Mouse (Mus musculus) liver, postnatal 0 days (tissue): Measurements from ENCODE around the gene Prkch. TPM values are rescaled to one million over a fixed set of nuclear protein-coding genes. Genes with fewer than 3 reads are reported as not detected.
A peak's percentile ranks its signal among the peaks of the same experiment; 100 is the strongest.
"Not testable (repeated sequence)": the region's sequence is repeated elsewhere in the genome, so short reads cannot be mapped to it uniquely, and the experiment has no call there.

Experiments
- ATAC-seq: fragments of 200-750 bp; cut with Nextera tagmentation; 2 replicates; pipeline ENCODE4 v1.8.0; 2017; ENCODE audit warnings: mild to moderate bottlenecking, moderate library complexity
- DNase-seq: peaks from one replicate; pipeline ENCODE4 v3.0.0-alpha.2; 2016
- H3K27ac ChIP-seq: fragments of 300-500 bp; sonication (generic); 2 replicates; pipeline ENCODE4 v1.5.1; 2014; ENCODE audit warnings: antibody characterized with exemption, moderate library complexity, mild to moderate bottlenecking, low read depth
- H3K27me3 ChIP-seq: fragments of 300-500 bp; sonication (generic); 2 replicates; pipeline ENCODE4 v1.6.1; 2014; ENCODE audit warnings: low read length, control low read depth, mixed read lengths; ENCODE audit not compliant: insufficient read depth
- H3K36me3 ChIP-seq: fragments of 300-500 bp; sonication (generic); replicated peaks from 2 replicates; pipeline ENCODE4 v1.6.1; 2014; ENCODE audit warnings: mild to moderate bottlenecking, control low read depth, low read length, moderate library complexity, mixed read lengths; ENCODE audit not compliant: insufficient read depth
- H3K4me1 ChIP-seq: fragments of 300-500 bp; sonication (generic); 2 replicates; pipeline ENCODE4 v1.6.1; 2014; ENCODE audit warnings: antibody characterized with exemption, mild to moderate bottlenecking, control low read depth; ENCODE audit not compliant: insufficient read depth
- H3K4me2 ChIP-seq: fragments of 300-500 bp; sonication (generic); 2 replicates; pipeline ENCODE4 v1.6.1; 2014; ENCODE audit warnings: low read depth, mild to moderate bottlenecking, low read length, moderate library complexity, mixed read lengths
- H3K4me3 ChIP-seq: fragments of 300-500 bp; sonication (generic); 2 replicates; pipeline ENCODE4 v1.5.1; 2014; ENCODE audit warnings: low read depth, low read length
- H3K9ac ChIP-seq: fragments of 300-500 bp; sonication (generic); replicated peaks from 2 replicates; pipeline ENCODE4 v1.6.1; 2014; ENCODE audit warnings: mild to moderate bottlenecking, moderate library complexity
- H3K9me3 ChIP-seq: fragments of 300-500 bp; sonication (generic); 2 replicates; pipeline ENCODE4 v1.6.1; 2016; ENCODE audit warnings: mild to moderate bottlenecking, control low read depth, low read length, mixed read lengths
- CTCF ChIP-seq: sonication (generic); IDR thresholded peaks from 2 replicates; pipeline ENCODE4 v1.5.1; 2016; ENCODE audit warnings: antibody characterized with exemption, low read depth
- EP300 ChIP-seq: IDR thresholded peaks from 2 replicates; pipeline ENCODE4 v1.6.1; 2016; ENCODE audit warnings: antibody characterized with exemption, low read depth, mild to moderate bottlenecking
- WGBS: fragments of 180-500 bp; shearing (Covaris S2); extraction: QIAGEN DNeasy Blood & Tissue Kit; methylation state at CpG from one replicate; pipeline ENCODE4 v1.1.7; 2014; ENCODE audit not compliant: insufficient replicate concordance; 5-methylcytosine and 5-hydroxymethylcytosine counted together
- polyA plus RNA-seq: library from polyadenylated mRNA; unstranded; fragments of >200 nt; fragmentation: Nextera tagmentation; extraction: Ambion mirVana; gene quantifications from 2 replicates; pipeline ENCODE4 v1.2.1, GENCODE M21; 2015

Prkch gene
- 2.3 and 2.4 TPM in 2 replicates for polyA plus RNA-seq

DNA sequence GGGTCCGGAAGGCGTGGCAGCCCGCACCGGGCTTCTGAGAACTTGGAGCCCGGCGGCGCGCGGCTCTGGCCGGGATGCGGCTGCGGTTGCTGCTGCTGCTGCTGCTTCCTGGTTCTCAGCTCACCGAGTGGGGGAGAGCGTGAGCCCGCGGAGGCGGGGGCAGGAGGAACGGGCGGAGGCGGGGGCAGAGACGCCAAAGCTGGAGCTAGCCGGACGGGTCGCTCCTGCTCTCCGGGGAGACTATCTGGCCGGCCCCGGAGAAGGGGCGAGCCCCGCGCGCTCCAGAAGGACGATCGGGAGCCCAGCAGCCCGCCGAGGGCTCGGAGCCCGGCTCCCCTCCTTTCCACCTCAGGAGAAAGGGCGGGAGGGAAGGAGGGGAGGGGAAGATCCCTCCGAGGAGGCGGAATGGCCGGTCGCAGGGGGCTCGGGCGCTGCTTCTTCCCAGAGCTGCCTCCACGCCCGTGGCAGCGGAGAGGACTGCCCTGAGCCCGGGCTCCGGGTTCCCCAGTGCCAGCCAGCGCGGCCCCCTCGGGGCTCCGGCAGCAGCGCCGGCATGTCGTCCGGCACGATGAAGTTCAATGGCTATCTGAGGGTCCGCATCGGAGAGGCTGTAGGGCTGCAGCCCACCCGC lies at the start of gene Prkch:
Gene Prkch, plus strand, starts transcription at position 187 of the 631 bp plus-strand sequence.
- Histone ChIP-seq H3K9me3 (no peaks in the 10 kb centered on the region), H3K4me3 (peak within 1 kb of the TSS; percentile 70), H3K4me1 (peaks cover 12% of the 10 kb centered on the region; the same call in 1 of the 2 replicates), H3K27ac (peak within 1 kb of the TSS; percentile 78), H3K4me2 (peak within 1 kb of the TSS; percentile 90), H3K27me3 (peaks cover 26% of the 10 kb centered on the region), H3K36me3 (no peaks in the 10 kb centered on the region), H3K9ac (peak within 1 kb of the TSS; percentile 70)
- ATAC-seq (peak; percentile 72; the same call in 1 of the 2 replicates), DNase-seq (peak; percentile 81)
- under 1% methylated on average over 42 of the region's 61 CpGs for WGBS
- no peak for TF ChIP-seq EP300
- peak; percentile 59 for TF ChIP-seq CTCF

DNA sequence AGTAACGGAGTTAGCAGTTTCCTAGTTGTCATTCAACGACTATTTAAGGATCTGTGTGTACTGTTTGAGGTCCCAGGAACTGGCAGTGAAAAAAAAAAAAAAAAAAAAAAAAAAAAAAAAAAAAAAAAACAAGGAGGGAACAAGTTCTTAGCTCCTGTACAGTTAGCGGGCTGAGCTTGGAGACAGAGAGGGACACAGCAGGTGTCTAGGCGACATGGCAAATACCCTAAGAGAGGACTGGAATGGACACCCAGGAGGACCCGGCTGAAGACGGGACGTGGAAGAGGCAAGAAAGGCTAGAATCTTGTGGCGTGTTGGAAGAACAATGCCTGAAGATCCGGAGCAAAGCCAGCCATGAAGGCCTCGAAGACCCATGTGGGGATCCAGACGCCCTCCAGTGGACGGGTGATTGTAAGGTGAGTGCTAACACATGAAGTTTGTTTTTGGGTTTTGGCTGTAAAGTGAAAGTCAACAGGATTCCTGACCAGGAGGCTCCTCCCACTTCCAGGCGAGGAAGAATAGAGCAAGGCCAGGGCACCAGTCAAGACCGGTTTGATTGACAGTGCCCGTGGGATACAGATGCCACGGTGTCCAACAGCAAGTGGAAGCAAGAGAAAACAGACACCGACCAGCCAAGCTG lies 47.0 kb upstream of the Prkch start:
- peak overlapping the region; percentile 4; the same call in 1 of the 2 replicates for H3K9ac ChIP-seq
- peaks cover 3% of the 10 kb centered on the region; the same call in 1 of the 2 replicates for H3K4me1 ChIP-seq
- ATAC-seq (peak; percentile 87), DNase-seq (peak; percentile 71)
- 28% methylated on average over 17 of the region's 17 CpGs for WGBS
- no peaks in the 10 kb centered on the region for H3K9me3 ChIP-seq
- peak overlapping the region; percentile 64 for H3K4me2 ChIP-seq
- H3K36me3 ChIP-seq, result no peaks in the 10 kb centered on the region
- TF ChIP-seq EP300, result no peak
- peak; percentile 59 for TF ChIP-seq CTCF
- H3K27me3 ChIP-seq, result 0 out of 2 replicates have a peak, but pooled peaks cover 2% of the 10 kb centered on the region
- H3K4me3 ChIP-seq, result peak overlapping the region; percentile 32
- peak overlapping the region; percentile 65; the same call in 1 of the 2 replicates for H3K27ac ChIP-seq

DNA sequence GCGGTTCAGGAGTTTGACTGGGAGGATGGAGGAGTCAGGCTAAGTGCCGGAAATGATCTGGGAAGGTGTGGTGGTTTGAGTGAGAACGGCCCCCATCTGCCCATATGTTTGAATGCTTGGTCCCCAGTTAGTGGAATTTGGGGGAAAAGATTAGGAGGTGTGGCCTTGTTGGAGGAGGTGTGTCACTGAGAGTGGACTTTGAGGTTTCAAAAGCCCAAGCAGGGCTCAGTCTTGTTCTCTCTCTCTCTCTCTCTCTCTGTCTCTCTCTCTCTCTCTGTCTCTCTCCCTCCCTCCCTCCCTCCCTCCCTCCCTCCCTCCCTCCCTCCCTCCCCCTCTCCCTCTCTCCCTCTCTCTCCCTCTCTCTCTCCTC lies 46.5 kb upstream of the Prkch start:
- Histone ChIP-seq H3K4me3 (peak overlapping the region; percentile 32), H3K4me2 (peak overlapping the region; percentile 64), H3K27ac (peak overlapping the region; percentile 65; the same call in 1 of the 2 replicates)
- ATAC-seq, result peak; percentile 64
- H3K36me3 ChIP-seq, H3K9me3 ChIP-seq, H3K27me3 ChIP-seq, H3K4me1 ChIP-seq, DNase-seq, H3K9ac ChIP-seq: not testable (repeated sequence)
- WGBS, result 42% methylated on average over 3 of the region's 3 CpGs

DNA sequence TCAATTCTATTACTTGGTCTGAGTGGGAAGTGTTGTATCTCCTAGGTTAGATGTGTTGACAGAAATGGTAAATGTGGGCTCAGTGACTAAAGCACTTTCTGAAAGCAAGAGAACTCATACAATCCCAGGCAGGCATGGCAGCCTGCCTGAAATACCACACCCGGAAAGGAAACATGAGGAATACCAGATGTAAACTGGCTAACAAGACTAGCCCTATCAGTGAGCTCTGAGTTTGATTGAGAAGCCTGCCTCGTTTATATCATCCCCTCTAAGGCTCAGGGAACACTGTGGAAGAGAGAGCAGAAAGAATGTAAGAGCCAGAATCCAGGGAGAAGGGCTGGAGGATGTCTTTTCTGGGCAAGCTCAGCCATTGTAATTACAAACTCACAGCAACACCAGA lies 45.4 kb upstream of the Prkch start:
- DNase-seq, result no peak
- Histone ChIP-seq H3K4me1 (peaks cover 3% of the 10 kb centered on the region; the same call in 1 of the 2 replicates), H3K4me2 (no peak overlapping the region), H3K36me3 (no peaks in the 10 kb centered on the region), H3K27ac (no peak overlapping the region), H3K4me3 (no peak overlapping the region), H3K9me3 (no peaks in the 10 kb centered on the region), H3K27me3 (peaks cover 6% of the 10 kb centered on the region; the same call in 1 of the 2 replicates), H3K9ac (no peak overlapping the region)
- no peak for ATAC-seq
- TF ChIP-seq CTCF, result no peak
- TF ChIP-seq EP300, result no peak
- 61% methylated on average over 2 of the region's 2 CpGs for WGBS

DNA sequence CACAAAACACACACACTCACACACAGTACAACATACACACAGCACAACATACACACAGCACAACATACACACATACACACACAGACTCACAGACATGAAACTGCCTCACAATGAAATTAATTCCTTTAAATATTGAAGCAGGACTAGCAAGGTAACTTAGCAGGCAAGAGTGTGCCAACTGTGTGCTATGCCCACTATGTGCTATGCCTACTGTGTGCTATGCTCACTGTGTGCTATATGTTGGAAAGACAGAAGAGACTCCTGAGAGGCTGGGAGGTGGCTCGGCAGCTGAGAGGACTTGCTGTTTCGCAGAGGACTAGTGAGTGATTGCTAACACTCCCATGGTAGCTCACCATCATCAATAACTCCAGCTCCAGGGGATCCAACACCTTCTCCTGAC lies 44.2 kb upstream of the Prkch start:
- 89% methylated on average over 2 of the region's 2 CpGs for WGBS
- no peak for DNase-seq

DNA sequence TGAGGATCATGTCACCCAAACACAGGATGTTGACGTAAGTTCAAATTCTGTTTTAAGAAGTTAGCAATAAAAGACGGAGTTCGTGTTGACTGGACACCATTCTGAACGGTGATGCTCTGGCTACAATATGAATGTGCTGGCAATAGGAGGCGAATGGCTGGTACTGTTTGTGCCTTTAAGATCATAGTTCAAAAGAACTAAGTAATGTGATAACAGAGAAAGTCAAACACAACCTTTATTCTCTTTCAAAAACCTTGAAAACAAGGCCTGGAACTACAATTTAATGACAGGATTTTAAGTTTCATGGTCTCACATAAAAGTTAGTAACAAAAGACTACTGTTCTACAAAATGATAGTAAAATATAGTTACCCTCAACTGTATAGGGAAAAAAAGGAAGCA lies 41.4 kb upstream of the Prkch start:
- WGBS, result 71% methylated on average over 5 of the region's 5 CpGs
- Histone ChIP-seq H3K4me3 (peak overlapping the region; percentile 22; the same call in 1 of the 2 replicates), H3K4me1 (peaks cover 6% of the 10 kb centered on the region; the same call in 1 of the 2 replicates), H3K4me2 (peak overlapping the region; percentile 73), H3K27ac (peak overlapping the region; percentile 71), H3K9ac (no peak overlapping the region), H3K27me3 (peaks cover 39% of the 10 kb centered on the region), H3K9me3 (no peaks in the 10 kb centered on the region), H3K36me3 (no peaks in the 10 kb centered on the region)
- TF ChIP-seq CTCF (no peak), EP300 (no peak)
- ATAC-seq (peak; percentile 41; the same call in 1 of the 2 replicates), DNase-seq (no peak)

More for the DNA sequence above, 44.2 kb upstream of the Prkch start:
- Histone ChIP-seq H3K4me3 (no peak overlapping the region), H3K36me3 (no peaks in the 10 kb centered on the region), H3K9me3 (no peaks in the 10 kb centered on the region), H3K27me3 (peaks cover 18% of the 10 kb centered on the region), H3K4me2 (no peak overlapping the region), H3K9ac (no peak overlapping the region), H3K27ac (no peak overlapping the region), H3K4me1 (peaks cover 3% of the 10 kb centered on the region; the same call in 1 of the 2 replicates)
- ATAC-seq, result no peak
- TF ChIP-seq EP300, result no peak
- no peak for TF ChIP-seq CTCF
